Mouse (Mus musculus) stomach, embryonic 15.5 days (tissue): ENCODE results near the gene Plcxd2. TPM values are rescaled to one million over a fixed set of nuclear protein-coding genes. Genes with fewer than 3 reads are reported as not detected.
A peak's percentile ranks its signal among the peaks of the same experiment; 100 is the strongest.

Source experiments
- ATAC-seq: fragments of 200-750 bp; cut with Nextera tagmentation; 2 replicates; pipeline ENCODE4 v1.8.0; 2017; ENCODE audit warnings: low read depth, moderate number of reproducible peaks, moderate TSS enrichment; ENCODE audit not compliant: insufficient read depth, low FRiP score
- H3K27ac ChIP-seq: fragments of 300-500 bp; sonication (generic); 2 replicates; pipeline ENCODE4 v1.5.1; 2015; ENCODE audit warnings: mild to moderate bottlenecking, inconsistent platforms
- H3K27me3 ChIP-seq: fragments of 300-500 bp; sonication (generic); replicated peaks from 2 replicates; pipeline ENCODE4 v1.6.1; 2015; ENCODE audit warnings: inconsistent platforms
- H3K36me3 ChIP-seq: fragments of 300-500 bp; sonication (generic); 2 replicates; pipeline ENCODE4 v1.6.1; 2015; ENCODE audit warnings: inconsistent platforms
- H3K4me1 ChIP-seq: fragments of 300-500 bp; sonication (generic); 2 replicates; pipeline ENCODE4 v1.6.1; 2015; ENCODE audit warnings: inconsistent platforms
- H3K4me2 ChIP-seq: fragments of 300-500 bp; sonication (generic); 2 replicates; pipeline ENCODE4 v1.6.1; 2015; ENCODE audit warnings: mild to moderate bottlenecking, inconsistent platforms
- H3K4me3 ChIP-seq: fragments of 300-500 bp; sonication (generic); replicated peaks from 2 replicates; pipeline ENCODE4 v1.5.1; 2015; ENCODE audit warnings: inconsistent platforms
- H3K9ac ChIP-seq: fragments of 300-500 bp; sonication (generic); 2 replicates; pipeline ENCODE4 v1.6.1; 2015; ENCODE audit warnings: inconsistent platforms
- H3K9me3 ChIP-seq: fragments of 300-500 bp; sonication (generic); 2 replicates; pipeline ENCODE4 v1.6.1; 2016; ENCODE audit warnings: inconsistent platforms
- WGBS: fragments of 180-500 bp; shearing (Covaris S2); methylation state at CpG from one replicate; pipeline ENCODE4 v1.1.7; 2015; 5-methylcytosine and 5-hydroxymethylcytosine counted together
- polyA plus RNA-seq: library from polyadenylated mRNA; unstranded; fragments of >200 nt; fragmentation: Nextera tagmentation; extraction: Ambion mirVana; gene quantifications from 2 replicates; pipeline ENCODE4 v1.2.1, GENCODE M21; 2015

The Plcxd2 gene
- polyA plus RNA-seq, 1 experiment from 2014 or later: 2.2 TPM

DNA sequence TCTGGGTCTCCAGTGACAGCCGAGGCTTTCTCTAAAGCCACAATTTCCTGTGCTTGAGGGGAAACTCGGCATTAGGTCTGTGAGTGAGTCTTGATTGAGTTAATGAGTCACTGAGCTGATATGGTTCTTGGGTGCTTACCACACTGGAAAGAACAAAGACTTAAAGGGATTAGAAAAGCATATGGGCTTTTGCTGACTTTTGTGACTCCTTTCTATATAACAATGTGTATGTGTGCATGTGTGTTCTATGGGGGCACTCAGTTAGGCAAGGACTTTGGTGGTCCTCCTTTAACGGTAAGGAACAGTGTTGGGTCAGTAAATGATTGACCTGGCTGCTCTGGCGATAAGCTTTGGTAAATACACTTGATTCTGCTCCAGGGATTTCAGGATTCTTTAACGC lies 57.5 kb downstream of the Plcxd2 start:
- H3K9ac ChIP-seq: no peak overlapping the region
- no peaks in the 10 kb centered on the region for H3K27me3 ChIP-seq
- H3K9me3 ChIP-seq: no peaks in the 10 kb centered on the region
- no peak overlapping the region for H3K4me3 ChIP-seq
- H3K4me1 ChIP-seq: no peaks in the 10 kb centered on the region
- ATAC-seq: peak; percentile 83
- peak overlapping the region; percentile 51 for H3K27ac ChIP-seq
- H3K4me2 ChIP-seq: peak overlapping the region; percentile 33
- no peaks in the 10 kb centered on the region for H3K36me3 ChIP-seq
- WGBS: 34% methylated on average over 5 of the region's 5 CpGs

DNA sequence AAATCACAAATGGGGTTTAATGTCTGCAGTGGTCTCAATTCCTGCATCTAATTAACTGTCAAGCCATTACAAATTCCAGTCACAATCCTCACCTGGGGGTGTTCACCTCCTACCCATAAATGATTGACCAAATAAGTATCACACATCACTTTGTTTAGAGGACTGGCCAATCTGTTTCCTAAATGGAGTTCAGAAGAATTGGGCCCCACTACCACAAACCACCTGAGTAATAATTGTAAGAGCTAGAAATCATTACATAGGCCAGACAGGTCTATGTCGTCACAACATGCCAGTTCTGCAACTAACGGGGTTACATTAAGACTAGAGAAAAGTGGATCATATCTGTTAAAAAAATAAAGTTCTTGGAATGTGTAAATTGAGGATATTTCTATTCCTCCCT lies 58.0 kb downstream of the Plcxd2 start:
- no peaks in the 10 kb centered on the region for H3K9me3 ChIP-seq
- H3K27me3 ChIP-seq: no peaks in the 10 kb centered on the region
- H3K4me1 ChIP-seq: no peaks in the 10 kb centered on the region
- H3K4me2 ChIP-seq: peak overlapping the region; percentile 33; the same call in 1 of the 2 replicates
- ATAC-seq: no peak
- peak overlapping the region; percentile 51 for H3K27ac ChIP-seq
- 52% methylated on average over 2 of the region's 2 CpGs for WGBS
- no peak overlapping the region for H3K9ac ChIP-seq
- H3K4me3 ChIP-seq: no peak overlapping the region
- no peaks in the 10 kb centered on the region for H3K36me3 ChIP-seq

DNA sequence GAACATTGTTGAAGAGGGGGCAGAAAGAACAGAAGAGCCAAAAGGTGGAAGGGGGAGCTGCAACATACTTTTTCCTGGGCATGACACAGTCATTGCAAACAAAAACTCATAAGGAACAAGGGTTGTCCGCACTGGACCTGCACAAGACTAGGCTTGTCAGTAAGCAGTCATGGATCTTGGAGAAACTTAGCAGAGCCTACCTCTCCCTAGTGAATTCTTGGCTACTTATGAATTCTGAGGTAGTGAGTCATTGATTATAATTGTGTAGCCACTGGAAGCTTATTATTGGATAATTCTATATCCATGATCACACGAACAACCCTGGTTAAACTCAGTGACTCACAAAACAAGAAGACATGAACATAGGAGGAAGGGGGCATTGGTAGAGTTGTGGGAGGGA lies 63.7 kb downstream of the Plcxd2 start:
- no peak for ATAC-seq
- H3K9me3 ChIP-seq: no peaks in the 10 kb centered on the region
- H3K4me2 ChIP-seq: no peak overlapping the region
- no peak overlapping the region; the same call in 1 of the 2 replicates for H3K27ac ChIP-seq
- H3K4me3 ChIP-seq: no peak overlapping the region
- H3K4me1 ChIP-seq: peaks cover 4% of the 10 kb centered on the region; the same call in 1 of the 2 replicates
- no peak overlapping the region for H3K9ac ChIP-seq
- H3K36me3 ChIP-seq: no peaks in the 10 kb centered on the region
- WGBS: 83% methylated on average over 2 of the region's 2 CpGs
- no peaks in the 10 kb centered on the region for H3K27me3 ChIP-seq

DNA sequence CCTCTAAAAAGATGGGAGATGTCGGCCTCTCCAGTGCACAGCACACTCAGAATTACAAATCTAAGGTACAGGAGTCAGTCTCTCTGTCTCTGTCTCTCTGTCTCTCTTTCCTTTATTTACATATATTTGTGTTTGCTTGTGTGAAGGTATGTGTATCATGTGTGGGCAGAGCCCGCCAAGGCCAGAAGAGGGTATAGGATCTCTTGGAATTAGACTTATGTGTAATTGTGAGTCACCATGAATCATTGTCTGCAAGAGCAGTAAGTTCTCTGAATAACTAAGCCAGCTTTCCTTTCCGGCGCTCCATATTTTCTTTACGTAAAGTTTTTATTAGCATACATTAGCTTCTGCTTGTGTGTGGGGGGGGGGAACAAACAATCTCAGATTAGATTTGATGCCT lies 64.4 kb downstream of the Plcxd2 start:
- Histone ChIP-seq H3K4me2 (no peak overlapping the region), H3K9me3 (no peaks in the 10 kb centered on the region), H3K27me3 (no peaks in the 10 kb centered on the region), H3K9ac (no peak overlapping the region), H3K4me1 (peaks cover 4% of the 10 kb centered on the region; the same call in 1 of the 2 replicates), H3K4me3 (no peak overlapping the region), H3K27ac (no peak overlapping the region; the same call in 1 of the 2 replicates), H3K36me3 (no peaks in the 10 kb centered on the region)
- no peak for ATAC-seq
- WGBS: 78% methylated on average over 5 of the region's 5 CpGs

- H3K4me2 ChIP-seq: peak overlapping the region; percentile 25; the same call in 1 of the 2 replicates
- WGBS: 17% methylated on average over 11 of the region's 11 CpGs
- H3K9ac ChIP-seq: no peak overlapping the region
- no peak overlapping the region for H3K4me3 ChIP-seq
- H3K27me3 ChIP-seq: no peaks in the 10 kb centered on the region
- no peaks in the 10 kb centered on the region for H3K9me3 ChIP-seq
- peaks cover 4% of the 10 kb centered on the region; the same call in 1 of the 2 replicates for H3K4me1 ChIP-seq
- H3K36me3 ChIP-seq: no peaks in the 10 kb centered on the region
- no peak overlapping the region; the same call in 1 of the 2 replicates for H3K27ac ChIP-seq
- ATAC-seq: peak; percentile 63; the same call in 1 of the 2 replicates
Observed at GRCm38 (mm10) chr16:45945174-45945631, 64.8 kb downstream of the Plcxd2 start.

- Histone ChIP-seq H3K36me3 (no peaks in the 10 kb centered on the region), H3K4me1 (peaks cover 4% of the 10 kb centered on the region; the same call in 1 of the 2 replicates), H3K4me2 (no peak overlapping the region), H3K4me3 (no peak overlapping the region), H3K9me3 (no peaks in the 10 kb centered on the region), H3K9ac (no peak overlapping the region), H3K27ac (no peak overlapping the region), H3K27me3 (no peaks in the 10 kb centered on the region)
- WGBS: 63% methylated on average over 8 of the region's 8 CpGs
- no peak for ATAC-seq
Observed at GRCm38 (mm10) chr16:45942169-45942891, 67.7 kb downstream of the Plcxd2 start.

- H3K27me3 ChIP-seq: no peaks in the 10 kb centered on the region
- no peaks in the 10 kb centered on the region for H3K9me3 ChIP-seq
- H3K27ac ChIP-seq: no peak overlapping the region
- no peak overlapping the region for H3K9ac ChIP-seq
- peaks cover 4% of the 10 kb centered on the region; the same call in 1 of the 2 replicates for H3K4me1 ChIP-seq
- no peak overlapping the region for H3K4me3 ChIP-seq
- ATAC-seq: no peak
- no peak overlapping the region for H3K4me2 ChIP-seq
- no peaks in the 10 kb centered on the region for H3K36me3 ChIP-seq
- WGBS: 87% methylated on average over 2 of the region's 2 CpGs
Observed at GRCm38 (mm10) chr16:45940701-45941100, 69.3 kb downstream of the Plcxd2 start.

GRCm38 (mm10) chr16:45939436-45939835 lies 70.6 kb downstream of the Plcxd2 start:
- WGBS: 91% methylated on average over 3 of the region's 3 CpGs
- ATAC-seq: no peak

GRCm38 (mm10) chr16:45937381-45937780 lies 72.6 kb downstream of the Plcxd2 start:
- Histone ChIP-seq H3K4me1 (0 out of 2 replicates have a peak, but pooled peaks cover 3% of the 10 kb centered on the region), H3K36me3 (no peaks in the 10 kb centered on the region), H3K4me3 (no peak overlapping the region), H3K9ac (no peak overlapping the region), H3K4me2 (no peak overlapping the region), H3K27ac (no peak overlapping the region), H3K27me3 (no peaks in the 10 kb centered on the region), H3K9me3 (no peaks in the 10 kb centered on the region)
- WGBS: 44% methylated on average over 2 of the region's 2 CpGs
- no peak for ATAC-seq

More at GRCm38 (mm10) chr16:45939436-45939835, 70.6 kb downstream of the Plcxd2 start:
- H3K36me3 ChIP-seq: no peaks in the 10 kb centered on the region
- no peak overlapping the region for H3K4me2 ChIP-seq
- no peaks in the 10 kb centered on the region for H3K27me3 ChIP-seq
- no peak overlapping the region for H3K4me3 ChIP-seq
- no peaks in the 10 kb centered on the region for H3K9me3 ChIP-seq
- H3K4me1 ChIP-seq: 0 out of 2 replicates have a peak, but pooled peaks cover 3% of the 10 kb centered on the region
- H3K27ac ChIP-seq: no peak overlapping the region
- no peak overlapping the region for H3K9ac ChIP-seq

- Histone ChIP-seq H3K9ac (no peak overlapping the region), H3K9me3 (no peaks in the 10 kb centered on the region), H3K4me1 (0 out of 2 replicates have a peak, but pooled peaks cover 3% of the 10 kb centered on the region), H3K27ac (no peak overlapping the region; the same call in 1 of the 2 replicates), H3K4me3 (no peak overlapping the region), H3K27me3 (no peaks in the 10 kb centered on the region), H3K4me2 (no peak overlapping the region), H3K36me3 (no peaks in the 10 kb centered on the region)
- 40% methylated on average over 2 of the region's 2 CpGs for whole genome bisulfite sequencing
- ATAC-seq: peak; percentile 73; the same call in 1 of the 2 replicates
Observed at GRCm38 (mm10) chr16:45936521-45936920, 73.5 kb downstream of the Plcxd2 start.

- H3K4me2 ChIP-seq: no peak overlapping the region
- no peaks in the 10 kb centered on the region for H3K36me3 ChIP-seq
- no peaks in the 10 kb centered on the region for H3K9me3 ChIP-seq
- no peak overlapping the region for H3K9ac ChIP-seq
- H3K4me1 ChIP-seq: 0 out of 2 replicates have a peak, but pooled peaks cover 3% of the 10 kb centered on the region
- H3K27ac ChIP-seq: peak overlapping the region; percentile 41; the same call in 1 of the 2 replicates
- WGBS: 52% methylated on average over 3 of the region's 3 CpGs
- H3K27me3 ChIP-seq: no peaks in the 10 kb centered on the region
- peak; percentile 53 for ATAC-seq
- no peak overlapping the region for H3K4me3 ChIP-seq
Observed at GRCm38 (mm10) chr16:45935956-45936483, 74.0 kb downstream of the Plcxd2 start.
